Mouse (Mus musculus): ENCODE data around the gene Nav3.

DNA sequence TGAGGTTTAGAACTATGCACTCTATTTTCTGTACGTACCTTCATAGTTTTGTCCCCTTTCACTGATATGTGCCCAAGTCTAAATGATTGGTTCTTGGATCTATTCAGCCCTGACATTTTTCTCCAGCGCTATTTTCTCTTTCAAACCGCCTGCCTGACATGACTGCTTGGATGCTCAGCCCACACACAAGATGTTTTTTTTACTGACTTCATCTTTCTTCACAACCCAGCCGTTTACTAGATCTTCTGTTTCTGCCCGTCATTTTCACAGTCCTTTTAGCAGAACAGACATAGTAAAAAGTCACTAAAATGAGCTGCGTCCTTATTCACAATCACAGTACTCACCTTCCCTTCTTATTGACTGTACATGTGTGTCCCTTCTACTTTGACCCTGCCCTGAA is 656.8 kb downstream of the Nav3 start:
- no peak for TF ChIP-seq CTCF (IDR thresholded peaks at IDR 0.05; ENCODE audit: low read depth, low read length)
- TF ChIP-seq POLR2A (IDR thresholded peaks at IDR 0.05; ENCODE audit: borderline replicate concordance, low read depth, low read length) = no peak
